In the genomic region with DNA sequence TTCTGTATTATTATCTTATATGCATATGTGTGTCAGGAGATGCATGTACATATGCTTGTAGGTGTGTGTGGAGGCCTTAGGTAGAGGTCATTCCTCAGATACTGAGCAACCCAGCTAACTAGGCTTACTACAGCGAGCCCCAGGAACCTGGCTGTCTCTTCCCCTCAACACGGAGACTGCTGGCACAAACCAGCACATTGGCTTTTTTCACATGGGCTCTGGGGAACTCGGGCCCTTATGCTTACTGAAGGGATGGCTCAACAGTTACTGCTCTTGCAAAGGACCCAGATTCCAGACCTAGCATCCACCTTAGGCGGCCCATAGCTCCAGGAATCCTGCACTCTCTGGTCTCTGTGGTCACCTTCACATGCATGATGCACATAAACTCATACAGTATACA, we compare ENCODE assay signal across 13 mouse cellular contexts.
"Had no signal": no experiment of that assay in that cellular context is flagged by ENCODE, and none has a peak within 500 bp of the region (broad histone marks: within the 10 kb centered on the region; RNA-seq: fewer than 3 reads in every experiment).

No protein-coding gene starts in this region.

- DNase-seq: gastrocnemius, adult 2 months; gastrocnemius, postnatal 10 days; gastrocnemius, postnatal 25 days; heart, adult 2 months; heart, postnatal 4 days; kidney, adult 18-20 months; kidney, adult 8-10 months; kidney, postnatal 10 days; kidney, postnatal 25 days; kidney, postnatal 4 days; liver; liver, embryonic 13.5 days; liver, postnatal 0 days had no signal
